9 mouse cellular contexts compared by ENCODE assay signal in the genomic region with DNA sequence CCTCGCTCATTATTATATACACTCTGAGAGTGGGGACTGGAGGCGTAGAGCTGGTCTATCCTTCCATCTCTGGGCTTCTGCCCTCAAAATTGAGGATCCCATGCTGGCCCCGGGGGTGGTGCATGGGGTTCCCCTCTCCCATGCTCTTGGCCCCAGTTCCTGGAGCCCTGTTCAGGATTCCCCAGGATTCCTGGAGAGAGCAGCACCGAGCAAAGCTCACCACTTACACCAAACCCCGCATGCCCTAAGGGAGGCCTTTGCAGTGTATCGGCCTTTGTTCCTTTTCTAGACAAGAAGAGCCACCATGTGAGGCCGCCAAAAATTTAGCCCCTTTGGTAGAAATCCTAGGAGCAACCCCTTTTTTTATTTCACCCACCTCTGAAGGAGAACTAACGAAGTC. TPM values are rescaled to one million over a fixed set of nuclear protein-coding genes. Genes with fewer than 3 reads are reported as not detected.
DNase-seq lines count a peak whose midpoint lies in the region; ATAC-seq and TF ChIP-seq lines count a peak whose summit lies in the region.
"Had no signal": no experiment of that assay in that cellular context is flagged by ENCODE, and none has a peak within 500 bp of the region (broad histone marks: within the 10 kb centered on the region; RNA-seq: fewer than 3 reads in every experiment).

No protein-coding gene starts in this region.

- peak overlapping the region; percentile 83 for H3K9ac ChIP-seq in lung, embryonic 14.5 days
- H3K9ac ChIP-seq in forebrain, postnatal 0 days = peak overlapping the region; percentile 84
- H3K9ac ChIP-seq in midbrain, embryonic 14.5 days (replicated peaks; ENCODE audit: low read length) = peak overlapping the region; percentile 93; the same call in 1 of the 2 replicates

- peak overlapping the region; percentile 98 for H3K27ac ChIP-seq in lung, embryonic 14.5 days (ENCODE audit: low read depth)
- peak overlapping the region; percentile 95 for H3K27ac ChIP-seq in forebrain, postnatal 0 days (ENCODE audit: low read depth, low read length)
- H3K27ac ChIP-seq in midbrain, embryonic 14.5 days (replicated peaks; ENCODE audit: low read depth, low read length) = peak overlapping the region; percentile 95
- H3K27ac ChIP-seq: liver, embryonic 13.5 days had no signal

- H3K4me3 ChIP-seq in lung, embryonic 14.5 days (ENCODE audit: low read depth, low read length) = peak overlapping the region; percentile 74
- no peak overlapping the region for H3K4me3 ChIP-seq in forebrain, postnatal 0 days (ENCODE audit: low read depth, low read length)
- peak overlapping the region; percentile 95; the same call in 1 of the 2 replicates for H3K4me3 ChIP-seq in midbrain, embryonic 14.5 days (replicated peaks; ENCODE audit: low read depth, low read length)

- peaks cover 16% of the 10 kb centered on the region for H3K4me1 ChIP-seq in lung, embryonic 14.5 days (ENCODE audit: insufficient read depth)
- H3K4me1 ChIP-seq in forebrain, postnatal 0 days (ENCODE audit: insufficient read depth) = peaks cover 27% of the 10 kb centered on the region
- H3K4me1 ChIP-seq in midbrain, embryonic 14.5 days (ENCODE audit: control insufficient read depth, insufficient read depth, low read length) = peaks cover 57% of the 10 kb centered on the region

- TF ChIP-seq CTCF in lung, embryonic 14.5 days (IDR thresholded peaks at IDR 0.05; ENCODE audit: low read depth) = peak; percentile 12; the same call in 1 of the 2 replicates
- peak; percentile 36 for TF ChIP-seq CTCF in forebrain, postnatal 0 days (IDR thresholded peaks at IDR 0.05; ENCODE audit: low read depth)

- H3K9me3 ChIP-seq in lung, embryonic 14.5 days (ENCODE audit: low read depth, low read length) = no peaks in the 10 kb centered on the region
- H3K9me3 ChIP-seq in forebrain, postnatal 0 days (ENCODE audit: low read length) = no peaks in the 10 kb centered on the region
- no peaks in the 10 kb centered on the region for H3K9me3 ChIP-seq in midbrain, embryonic 14.5 days (ENCODE audit: control insufficient read depth, low read length)
- H3K9me3 ChIP-seq: liver, embryonic 13.5 days had no signal

- ATAC-seq in lung, embryonic 14.5 days (ENCODE audit: insufficient read depth) = no peak
- ATAC-seq in forebrain, postnatal 0 days = no peak
- ATAC-seq in midbrain, embryonic 14.5 days (ENCODE audit: low FRiP score, low TSS enrichment) = peak; percentile 26; the same call in 1 of the 2 replicates

- DNase-seq in cerebellum, adult 18-20 months = peak; percentile 6 to 22
- DNase-seq in cerebellum, postnatal 36 days = no peak
- peak; percentile 39 for DNase-seq in lung, embryonic 14.5 days
- DNase-seq in lung, postnatal 14 days = no peak
- DNase-seq in forebrain, postnatal 0 days = peak; percentile 39
- peak; percentile 61 for DNase-seq in midbrain, embryonic 14.5 days
- DNase-seq in thymus, postnatal 4 days = no peak
- DNase-seq in spleen, postnatal 36 days (ENCODE audit: low spot score in 2 of 2) = no peak
- DNase-seq: liver, embryonic 13.5 days had no signal

- peak overlapping the region; percentile 94 for H3K4me2 ChIP-seq in lung, embryonic 14.5 days
- peak overlapping the region; percentile 71 for H3K4me2 ChIP-seq in forebrain, postnatal 0 days (ENCODE audit: low read depth)
- peak overlapping the region; percentile 84 for H3K4me2 ChIP-seq in midbrain, embryonic 14.5 days (ENCODE audit: low read length)

- 29% methylated on average over 8 of the region's 8 CpGs for WGBS in lung, embryonic 14.5 days
- 18% methylated on average over 8 of the region's 8 CpGs for WGBS in forebrain, postnatal 0 days
- 23% methylated on average over 8 of the region's 8 CpGs for WGBS in midbrain, embryonic 14.5 days

- peaks cover 18% of the 10 kb centered on the region for H3K27me3 ChIP-seq in lung, embryonic 14.5 days (ENCODE audit: insufficient read depth, low read length)
- H3K27me3 ChIP-seq in forebrain, postnatal 0 days (ENCODE audit: insufficient read depth, low read length) = no peaks in the 10 kb centered on the region
- H3K27me3 ChIP-seq in midbrain, embryonic 14.5 days (ENCODE audit: control insufficient read depth, insufficient read depth, low read length) = no peaks in the 10 kb centered on the region

- no peaks in the 10 kb centered on the region for H3K36me3 ChIP-seq in lung, embryonic 14.5 days (ENCODE audit: insufficient read depth)
- H3K36me3 ChIP-seq in forebrain, postnatal 0 days (ENCODE audit: insufficient read depth) = 0 out of 2 replicates have a peak, but pooled peaks cover under 1% of the 10 kb centered on the region
- H3K36me3 ChIP-seq in midbrain, embryonic 14.5 days (ENCODE audit: control insufficient read depth, insufficient read depth, low read length) = no peaks in the 10 kb centered on the region
- H3K36me3 ChIP-seq: liver, embryonic 13.5 days had no signal

RNA-seq across cellular contexts. Expression of a gene that starts 36.3 kb away (rescaled TPM):
- polyA plus RNA-seq in lung, embryonic 14.5 days (2014; fragmentation: Nextera tagmentation; extraction: Ambion mirVana) = 14.5 and 15.2 TPM in 2 replicates
- 85.1 and 102 TPM in 2 replicates for total RNA-seq in forebrain, postnatal 0 days (2014; rRNA removed)
- 20.6 and 21.8 TPM in 2 replicates for polyA plus RNA-seq in forebrain, postnatal 0 days (2015; fragmentation: Nextera tagmentation; extraction: Ambion mirVana)
- polyA plus RNA-seq in midbrain, embryonic 14.5 days (2014; fragmentation: Nextera tagmentation; extraction: Ambion mirVana) = 20.3 and 20.8 TPM in 2 replicates

Comparison
In these comparisons a context has a peak if more than half of its experiments do, and no peak if none do; other contexts are left out.
1. DNase-seq: peak in cerebellum, adult 18-20 months (2 of 2), lung, embryonic 14.5 days (single experiment), forebrain, postnatal 0 days (single experiment) and midbrain, embryonic 14.5 days (single experiment); none in cerebellum, postnatal 36 days (0 of 2), lung, postnatal 14 days (single experiment), thymus, postnatal 4 days (single experiment) and spleen, postnatal 36 days (0 of 2).
2. Peak in every context shown above with its lines, with median percentiles within 50 percentile points of each other: H3K27ac ChIP-seq, H3K4me2 ChIP-seq and H3K9ac ChIP-seq.